Comparison of ENCODE assay signal across 28 mouse cellular contexts in genomic region chr3:141596881-141597280, GRCm38 (mm10).
DNase-seq lines count a peak whose midpoint lies in the region; ATAC-seq lines count a peak whose summit lies in the region.
"Had no signal": no experiment of that assay in that cellular context is flagged by ENCODE, and none has a peak within 500 bp of the region (broad histone marks: within the 10 kb centered on the region; RNA-seq: fewer than 3 reads in every experiment).

No protein-coding gene starts in this region.

- H3K27me3 ChIP-seq in kidney, embryonic 14.5 days (ENCODE audit: control insufficient read depth, insufficient read depth, low read length), result no peaks in the 10 kb centered on the region
- H3K27me3 ChIP-seq: hindbrain, embryonic 15.5 days; limb, embryonic 15.5 days; liver, embryonic 13.5 days; megakaryocyte, embryonic 14.5 days; neural tube, embryonic 13.5 days; stomach, embryonic 15.5 days had no signal

- H3K9ac ChIP-seq in kidney, embryonic 14.5 days (ENCODE audit: low read depth, low read length), result no peak overlapping the region
- H3K9ac ChIP-seq: forebrain, embryonic 13.5 days; hindbrain, embryonic 15.5 days; limb, embryonic 15.5 days; liver, embryonic 13.5 days; midbrain, embryonic 12.5 days; neural tube, embryonic 13.5 days; stomach, embryonic 15.5 days had no signal

- no peak overlapping the region for H3K4me3 ChIP-seq in kidney, embryonic 14.5 days (ENCODE audit: low read length)
- H3K4me3 ChIP-seq: forebrain, embryonic 13.5 days; hindbrain, embryonic 10.5 days; hindbrain, embryonic 15.5 days; limb, embryonic 10.5 days; limb, embryonic 15.5 days; liver, embryonic 13.5 days; megakaryocyte, embryonic 14.5 days; midbrain, embryonic 12.5 days; neural tube, embryonic 13.5 days; stomach, embryonic 15.5 days had no signal

- DNase-seq in kidney, postnatal 14 days, result peak; percentile 24
- peak; percentile 57 for DNase-seq in cerebellum, adult 11-12 months
- peak; percentile 88 for DNase-seq in cerebellum, adult 9-10 months
- DNase-seq in cerebellum, postnatal 36 days, result peak; percentile 31 to 62
- DNase-seq in ovary, postnatal 10 days (ENCODE audit: low spot score), result no peak
- no peak for DNase-seq in urinary bladder, adult 2 months (ENCODE audit: low spot score)
- DNase-seq: adrenal gland, postnatal 14 days; gastrocnemius, postnatal 10 days; heart, postnatal 14 days; kidney, adult 11 months; liver, embryonic 13.5 days; lung, adult 18-20 months; lung, postnatal 4 days; thymus, postnatal 14 days had no signal

- ATAC-seq in kidney, embryonic 14.5 days (ENCODE audit: low FRiP score, low TSS enrichment), result no peak
- ATAC-seq: forebrain, embryonic 13.5 days; inflammation-experienced regulatory T-cells, adult 6 months; lung, postnatal 0 days had no signal

- H3K36me3 ChIP-seq in kidney, embryonic 14.5 days (ENCODE audit: control insufficient read depth, insufficient read depth, low read length), result no peaks in the 10 kb centered on the region
- H3K36me3 ChIP-seq: G1E; hindbrain, embryonic 10.5 days; hindbrain, embryonic 15.5 days; limb, embryonic 10.5 days; limb, embryonic 15.5 days; liver, embryonic 13.5 days; midbrain, embryonic 12.5 days; neural tube, embryonic 13.5 days; stomach, embryonic 15.5 days had no signal

- no peaks in the 10 kb centered on the region for H3K9me3 ChIP-seq in kidney, embryonic 14.5 days (ENCODE audit: control insufficient read depth, low read length)
- H3K9me3 ChIP-seq: forebrain, embryonic 13.5 days; G1E; hindbrain, embryonic 10.5 days; hindbrain, embryonic 15.5 days; limb, embryonic 10.5 days; limb, embryonic 15.5 days; liver, embryonic 13.5 days; megakaryocyte, embryonic 14.5 days; midbrain, embryonic 12.5 days; neural tube, embryonic 13.5 days; stomach, embryonic 15.5 days had no signal

- H3K27ac ChIP-seq in kidney, embryonic 14.5 days (ENCODE audit: low read depth, low read length), result no peak overlapping the region
- H3K27ac ChIP-seq: forebrain, embryonic 13.5 days; hindbrain, embryonic 10.5 days; hindbrain, embryonic 15.5 days; kidney, postnatal 0 days; limb, embryonic 10.5 days; limb, embryonic 15.5 days; liver, embryonic 13.5 days; midbrain, embryonic 12.5 days; neural tube, embryonic 13.5 days; stomach, embryonic 15.5 days had no signal

- no peak overlapping the region for H3K4me2 ChIP-seq in kidney, embryonic 14.5 days (replicated peaks; ENCODE audit: low read depth, low read length)
- H3K4me2 ChIP-seq: forebrain, embryonic 13.5 days; hindbrain, embryonic 15.5 days; limb, embryonic 15.5 days; liver, embryonic 13.5 days; midbrain, embryonic 12.5 days; neural tube, embryonic 13.5 days; stomach, embryonic 15.5 days had no signal

- H3K4me1 ChIP-seq in kidney, embryonic 14.5 days (ENCODE audit: control insufficient read depth, insufficient read depth, low read length), result 0 out of 2 replicates have a peak, but pooled peaks cover 6% of the 10 kb centered on the region
- H3K4me1 ChIP-seq: liver, embryonic 13.5 days; megakaryocyte, embryonic 14.5 days; stomach, embryonic 15.5 days had no signal

- WGBS in kidney, embryonic 14.5 days, result 72% methylated on average over 1 of the region's 1 CpGs

Comparison
In these comparisons a context has a peak if more than half of its experiments do, and no peak if none do; other contexts are left out.
1. DNase-seq: peak in kidney, postnatal 14 days (single experiment), cerebellum, adult 11-12 months (single experiment), cerebellum, adult 9-10 months (single experiment) and cerebellum, postnatal 36 days (2 of 2); none in ovary, postnatal 10 days (single experiment) and urinary bladder, adult 2 months (single experiment).